Mouse (Mus musculus): ENCODE data around the gene Tmem262. TPM values are rescaled to one million over a fixed set of nuclear protein-coding genes. Genes with fewer than 3 reads are reported as not detected.
"Not testable (repeated sequence)": the region's sequence is repeated elsewhere in the genome, so short reads cannot be mapped to it uniquely, and the experiment has no call there.

Tmem262 gene
- not detected in 2 replicates for polyA plus RNA-seq (2014; fragmentation: Nextera tagmentation; extraction: Ambion mirVana)

GRCm38 (mm10) chr19:6079983-6080480 lies at the start of gene Tmem262:
TSS of gene Tmem262 (plus strand) at chr19:6080033.
- Histone ChIP-seq H3K9me3 (ENCODE audit: control insufficient read depth, low read depth, low read length) (no peaks in the 10 kb centered on the region), H3K4me1 (ENCODE audit: control insufficient read depth, insufficient read depth, low read length) (peaks cover 14% of the 10 kb centered on the region), H3K4me3 (ENCODE audit: low read depth, low read length) (no peak within 1 kb of the TSS), H3K36me3 (ENCODE audit: control insufficient read depth, insufficient read depth, low read length) (peaks cover 31% of the 10 kb centered on the region), H3K27ac (ENCODE audit: low read length) (no peak within 1 kb of the TSS), H3K9ac (replicated peaks; ENCODE audit: low read depth, low read length) (no peak within 1 kb of the TSS), H3K27me3 (ENCODE audit: control insufficient read depth, insufficient read depth, low read length) (no peaks in the 10 kb centered on the region), H3K4me2 (replicated peaks; ENCODE audit: low read depth, low read length) (no peak within 1 kb of the TSS)
- WGBS, result 89% methylated on average over 12 of the region's 12 CpGs
- ATAC-seq (ENCODE audit: insufficient number of reproducible peaks, insufficient read depth, low FRiP score, low read depth), result no peak

GRCm38 (mm10) chr19:6030520-6031280 lies 49.1 kb upstream of the Tmem262 start:
- no peaks in the 10 kb centered on the region for H3K4me1 ChIP-seq (ENCODE audit: control insufficient read depth, insufficient read depth, low read length)
- H3K4me2 ChIP-seq (replicated peaks; ENCODE audit: low read depth, low read length), result no peak overlapping the region
- WGBS, result 66% methylated on average over 14 of the region's 14 CpGs
- H3K4me3 ChIP-seq (ENCODE audit: low read depth, low read length), result no peak overlapping the region
- H3K27ac ChIP-seq (ENCODE audit: low read length), result no peak overlapping the region
- no peaks in the 10 kb centered on the region for H3K9me3 ChIP-seq (ENCODE audit: control insufficient read depth, low read depth, low read length)
- no peak for ATAC-seq (ENCODE audit: insufficient number of reproducible peaks, insufficient read depth, low FRiP score, low read depth)
- H3K9ac ChIP-seq (replicated peaks; ENCODE audit: low read depth, low read length), result no peak overlapping the region
- H3K27me3 ChIP-seq (ENCODE audit: control insufficient read depth, insufficient read depth, low read length), result no peaks in the 10 kb centered on the region
- no peaks in the 10 kb centered on the region for H3K36me3 ChIP-seq (ENCODE audit: control insufficient read depth, insufficient read depth, low read length)

DNA sequence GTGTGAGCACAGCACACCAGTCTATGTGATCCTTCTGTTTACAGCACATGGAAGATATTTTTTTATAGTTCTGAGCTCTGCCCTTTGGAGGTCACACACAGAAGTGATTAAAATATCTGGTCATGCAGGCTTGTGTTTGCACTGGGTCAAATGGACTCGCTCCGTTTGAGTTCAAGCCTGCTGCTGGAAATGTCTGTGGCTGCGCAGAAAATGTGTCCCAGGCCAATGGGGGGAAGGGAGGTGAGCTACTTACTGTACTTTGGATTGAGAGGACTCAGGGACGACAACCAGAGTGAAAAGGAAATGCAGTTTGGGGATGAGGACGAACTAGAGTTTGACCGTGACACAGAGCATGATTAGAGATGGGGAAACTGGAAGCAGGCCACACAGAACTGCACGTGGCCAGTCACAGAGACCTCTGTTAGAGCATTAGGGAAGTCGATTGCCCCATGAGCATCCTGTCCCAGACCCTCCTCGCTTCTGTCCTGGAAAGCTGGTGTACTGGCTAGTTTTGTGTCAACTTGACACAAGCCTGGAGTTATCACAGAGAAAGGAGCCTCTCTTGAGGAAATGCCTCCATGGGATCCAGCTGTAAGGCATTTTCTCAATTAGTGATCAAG lies 43.8 kb upstream of the Tmem262 start:
- Histone ChIP-seq H3K9me3 (ENCODE audit: control insufficient read depth, low read depth, low read length) (no peaks in the 10 kb centered on the region), H3K36me3 (ENCODE audit: control insufficient read depth, insufficient read depth, low read length) (no peaks in the 10 kb centered on the region), H3K4me1 (ENCODE audit: control insufficient read depth, insufficient read depth, low read length) (no peaks in the 10 kb centered on the region), H3K4me2 (replicated peaks; ENCODE audit: low read depth, low read length) (no peak overlapping the region), H3K9ac (replicated peaks; ENCODE audit: low read depth, low read length) (no peak overlapping the region), H3K27ac (ENCODE audit: low read length) (no peak overlapping the region), H3K4me3 (ENCODE audit: low read depth, low read length) (no peak overlapping the region), H3K27me3 (ENCODE audit: control insufficient read depth, insufficient read depth, low read length) (no peaks in the 10 kb centered on the region)
- 70% methylated on average over 9 of the region's 9 CpGs for WGBS
- no peak for ATAC-seq (ENCODE audit: insufficient number of reproducible peaks, insufficient read depth, low FRiP score, low read depth)

DNA sequence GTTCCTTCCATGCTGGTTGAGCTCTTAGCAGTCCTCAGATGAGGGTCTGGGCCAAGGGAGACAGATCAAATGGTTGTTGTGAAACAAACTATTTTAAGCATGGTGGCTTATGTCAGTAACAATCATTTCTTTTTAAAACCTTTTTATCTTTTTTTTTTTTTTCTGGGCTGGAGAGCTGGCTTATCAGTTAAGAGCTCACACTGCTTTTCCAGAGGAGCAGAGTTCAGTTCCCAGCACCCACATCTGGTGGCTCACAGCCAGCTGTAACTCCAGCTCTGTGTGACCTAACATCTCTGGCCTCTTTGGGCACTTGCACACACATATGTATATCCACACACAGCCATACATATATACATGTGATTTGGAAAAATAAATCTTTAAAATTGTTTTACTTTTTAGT lies 42.1 kb upstream of the Tmem262 start:
- H3K4me3 ChIP-seq (ENCODE audit: low read depth, low read length), result no peak overlapping the region
- no peaks in the 10 kb centered on the region for H3K4me1 ChIP-seq (ENCODE audit: control insufficient read depth, insufficient read depth, low read length)
- no peak for ATAC-seq (ENCODE audit: insufficient number of reproducible peaks, insufficient read depth, low FRiP score, low read depth)
- no peak overlapping the region for H3K4me2 ChIP-seq (replicated peaks; ENCODE audit: low read depth, low read length)
- no peak overlapping the region for H3K27ac ChIP-seq (ENCODE audit: low read length)
- no peaks in the 10 kb centered on the region for H3K36me3 ChIP-seq (ENCODE audit: control insufficient read depth, insufficient read depth, low read length)
- H3K9ac ChIP-seq (replicated peaks; ENCODE audit: low read depth, low read length), result no peak overlapping the region
- H3K27me3 ChIP-seq (ENCODE audit: control insufficient read depth, insufficient read depth, low read length), result no peaks in the 10 kb centered on the region
- no peaks in the 10 kb centered on the region for H3K9me3 ChIP-seq (ENCODE audit: control insufficient read depth, low read depth, low read length)

DNA sequence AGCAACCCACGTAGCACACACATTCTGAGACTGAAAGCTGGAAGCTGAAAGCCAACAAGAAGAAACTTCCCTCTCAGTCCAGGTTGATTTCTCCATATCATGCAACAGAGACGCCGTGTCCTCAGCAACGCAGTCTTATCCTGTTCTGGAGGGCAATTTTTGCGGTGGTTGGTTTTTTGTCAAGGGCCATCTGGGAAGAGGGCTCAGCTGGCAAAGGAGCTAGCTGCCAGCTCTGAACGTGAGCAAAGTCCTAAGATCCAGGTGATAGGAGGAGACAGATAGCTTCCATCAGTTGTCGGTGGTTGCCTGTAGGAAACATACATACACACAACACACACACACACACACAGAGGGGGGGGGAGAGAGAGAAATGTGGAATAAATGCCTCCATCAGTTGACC lies 41.5 kb upstream of the Tmem262 start:
- Histone ChIP-seq H3K9ac (replicated peaks; ENCODE audit: low read depth, low read length) (no peak overlapping the region), H3K4me1 (ENCODE audit: control insufficient read depth, insufficient read depth, low read length) (no peaks in the 10 kb centered on the region), H3K27me3 (ENCODE audit: control insufficient read depth, insufficient read depth, low read length) (no peaks in the 10 kb centered on the region), H3K4me3 (ENCODE audit: low read depth, low read length) (no peak overlapping the region), H3K36me3 (ENCODE audit: control insufficient read depth, insufficient read depth, low read length) (no peaks in the 10 kb centered on the region), H3K27ac (ENCODE audit: low read length) (no peak overlapping the region), H3K9me3 (ENCODE audit: control insufficient read depth, low read depth, low read length) (no peaks in the 10 kb centered on the region), H3K4me2 (replicated peaks; ENCODE audit: low read depth, low read length) (no peak overlapping the region)
- ATAC-seq (ENCODE audit: insufficient number of reproducible peaks, insufficient read depth, low FRiP score, low read depth), result no peak
- WGBS, result 83% methylated on average over 7 of the region's 7 CpGs

GRCm38 (mm10) chr19:6040002-6040401 lies 39.8 kb upstream of the Tmem262 start:
- Histone ChIP-seq H3K27ac (ENCODE audit: low read length) (no peak overlapping the region), H3K4me1 (ENCODE audit: control insufficient read depth, insufficient read depth, low read length) (peaks cover 1% of the 10 kb centered on the region; the same call in 1 of the 2 replicates), H3K9me3 (ENCODE audit: control insufficient read depth, low read depth, low read length) (no peaks in the 10 kb centered on the region), H3K36me3 (ENCODE audit: control insufficient read depth, insufficient read depth, low read length) (no peaks in the 10 kb centered on the region), H3K4me3 (ENCODE audit: low read depth, low read length) (no peak overlapping the region), H3K9ac (replicated peaks; ENCODE audit: low read depth, low read length) (no peak overlapping the region), H3K27me3 (ENCODE audit: control insufficient read depth, insufficient read depth, low read length) (no peaks in the 10 kb centered on the region), H3K4me2 (replicated peaks; ENCODE audit: low read depth, low read length) (no peak overlapping the region)
- ATAC-seq (ENCODE audit: insufficient number of reproducible peaks, insufficient read depth, low FRiP score, low read depth), result no peak

- H3K27me3 ChIP-seq (ENCODE audit: control insufficient read depth, insufficient read depth, low read length), result no peaks in the 10 kb centered on the region
- 80% methylated on average over 9 of the region's 9 CpGs for WGBS
- H3K4me1 ChIP-seq (ENCODE audit: control insufficient read depth, insufficient read depth, low read length), result peaks cover 5% of the 10 kb centered on the region
- no peak overlapping the region for H3K4me2 ChIP-seq (replicated peaks; ENCODE audit: low read depth, low read length)
- no peaks in the 10 kb centered on the region for H3K36me3 ChIP-seq (ENCODE audit: control insufficient read depth, insufficient read depth, low read length)
- no peak overlapping the region for H3K27ac ChIP-seq (ENCODE audit: low read length)
- H3K4me3 ChIP-seq (ENCODE audit: low read depth, low read length), result no peak overlapping the region
- no peak for ATAC-seq (ENCODE audit: insufficient number of reproducible peaks, insufficient read depth, low FRiP score, low read depth)
- H3K9me3 ChIP-seq (ENCODE audit: control insufficient read depth, low read depth, low read length), result no peaks in the 10 kb centered on the region
- no peak overlapping the region for H3K9ac ChIP-seq (replicated peaks; ENCODE audit: low read depth, low read length)
These were observed 37.5 kb upstream of the Tmem262 start for GRCm38 (mm10) chr19:6042293-6042692.

- not testable (repeated sequence) for H3K9me3 ChIP-seq (ENCODE audit: control insufficient read depth, low read depth, low read length); H3K27me3 ChIP-seq (ENCODE audit: control insufficient read depth, insufficient read depth, low read length); H3K27ac ChIP-seq (ENCODE audit: low read length); H3K4me2 ChIP-seq (replicated peaks; ENCODE audit: low read depth, low read length); ATAC-seq (ENCODE audit: insufficient number of reproducible peaks, insufficient read depth, low FRiP score, low read depth); H3K4me3 ChIP-seq (ENCODE audit: low read depth, low read length); H3K36me3 ChIP-seq (ENCODE audit: control insufficient read depth, insufficient read depth, low read length); H3K9ac ChIP-seq (replicated peaks; ENCODE audit: low read depth, low read length)
- WGBS, result 60% methylated on average over 4 of the region's 4 CpGs
- H3K4me1 ChIP-seq (ENCODE audit: control insufficient read depth, insufficient read depth, low read length), result peaks cover 13% of the 10 kb centered on the region
These were observed 35.7 kb upstream of the Tmem262 start for GRCm38 (mm10) chr19:6044102-6044501.

Measured in stomach, embryonic 14.5 days (tissue).